Mouse (Mus musculus) neural tube, embryonic 14.5 days (tissue): ENCODE data around the gene Anapc7. TPM values are rescaled to one million over a fixed set of nuclear protein-coding genes. Genes with fewer than 3 reads are reported as not detected.
"Not testable (repeated sequence)": the region's sequence is repeated elsewhere in the genome, so short reads cannot be mapped to it uniquely, and the experiment has no call there.

Experiments used
- ATAC-seq: fragments of 200-750 bp; cut with Nextera tagmentation; 2 replicates; pipeline ENCODE4 v1.8.0; 2017; ENCODE audit warnings: low read depth, mild to moderate bottlenecking, moderate TSS enrichment, moderate library complexity
- H3K27ac ChIP-seq: fragments of 300-500 bp; sonication (generic); 2 replicates; pipeline ENCODE4 v1.5.1; 2014; ENCODE audit warnings: low read depth, mild to moderate bottlenecking, control low read depth, low read length, moderate library complexity, mixed read lengths
- H3K27me3 ChIP-seq: fragments of 300-500 bp; sonication (generic); 2 replicates; pipeline ENCODE4 v1.6.1; 2014; ENCODE audit warnings: low read length; ENCODE audit not compliant: control insufficient read depth, insufficient read depth
- H3K36me3 ChIP-seq: fragments of 300-500 bp; sonication (generic); 2 replicates; pipeline ENCODE4 v1.6.1; 2014; ENCODE audit warnings: low read length, mixed read lengths; ENCODE audit not compliant: control insufficient read depth, insufficient read depth
- H3K4me1 ChIP-seq: fragments of 300-500 bp; sonication (generic); 2 replicates; pipeline ENCODE4 v1.6.1; 2014; ENCODE audit warnings: low read length; ENCODE audit not compliant: control insufficient read depth, insufficient read depth
- H3K4me2 ChIP-seq: fragments of 300-500 bp; sonication (generic); 2 replicates; pipeline ENCODE4 v1.6.1; 2014; ENCODE audit warnings: mild to moderate bottlenecking, low read depth, low read length, control low read depth
- H3K4me3 ChIP-seq: fragments of 300-500 bp; sonication (generic); 2 replicates; pipeline ENCODE4 v1.5.1; 2014; ENCODE audit warnings: low read depth, low read length, control low read depth, mixed read lengths
- H3K9ac ChIP-seq: fragments of 300-500 bp; sonication (generic); replicated peaks from 2 replicates; pipeline ENCODE4 v1.6.1; 2014; ENCODE audit warnings: low read depth, mild to moderate bottlenecking, control low read depth, low read length, mixed read lengths
- H3K9me3 ChIP-seq: fragments of 300-500 bp; sonication (generic); 2 replicates; pipeline ENCODE4 v1.6.1; 2016; ENCODE audit warnings: low read length; ENCODE audit not compliant: control insufficient read depth
- WGBS: fragments of 180-500 bp; shearing (Covaris S2); extraction: QIAGEN DNeasy Blood & Tissue Kit; methylation state at CpG from one replicate; pipeline ENCODE4 v1.1.7; 2014; 5-methylcytosine and 5-hydroxymethylcytosine counted together
- polyA plus RNA-seq: library from polyadenylated mRNA; unstranded; fragments of >200 nt; fragmentation: Nextera tagmentation; extraction: Ambion mirVana; gene quantifications from 2 replicates; pipeline ENCODE4 v1.2.1, GENCODE M21; 2014

The Anapc7 gene
- polyA plus RNA-seq, 1 experiment from 2014 or later = 33.4 TPM

DNA sequence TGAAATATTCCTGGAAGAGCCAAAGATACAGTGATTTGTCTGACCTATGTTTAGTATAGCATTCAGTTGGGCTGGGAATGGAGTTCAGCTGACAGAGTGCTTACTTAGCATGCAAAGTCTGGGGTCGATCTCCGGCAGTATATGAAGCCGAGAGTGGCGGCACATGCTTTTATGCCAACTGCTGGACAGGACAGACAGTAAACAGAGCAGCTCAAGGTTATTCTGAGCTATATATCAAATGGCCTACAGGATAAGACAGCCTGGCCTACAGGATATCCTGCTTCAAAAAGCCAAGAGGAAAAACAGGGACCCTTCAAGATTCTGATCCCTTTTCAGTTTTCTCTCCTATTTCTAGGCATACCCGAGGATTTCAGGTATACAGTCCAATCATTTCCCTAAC lies 50.2 kb downstream of the Anapc7 start:
- Histone ChIP-seq H3K9ac (no peak overlapping the region), H3K4me1 (no peaks in the 10 kb centered on the region), H3K9me3 (no peaks in the 10 kb centered on the region), H3K27ac (no peak overlapping the region), H3K4me3 (no peak overlapping the region), H3K27me3 (no peaks in the 10 kb centered on the region), H3K4me2 (no peak overlapping the region), H3K36me3 (peaks cover 66% of the 10 kb centered on the region)
- ATAC-seq = no peak
- WGBS = 89% methylated on average over 5 of the region's 5 CpGs

- Histone ChIP-seq H3K4me2 (no peak overlapping the region), H3K9me3 (no peaks in the 10 kb centered on the region), H3K36me3 (peaks cover 34% of the 10 kb centered on the region), H3K4me3 (no peak overlapping the region), H3K9ac (no peak overlapping the region), H3K27ac (no peak overlapping the region), H3K27me3 (no peaks in the 10 kb centered on the region), H3K4me1 (no peaks in the 10 kb centered on the region)
- no peak for ATAC-seq
- whole genome bisulfite sequencing = 84% methylated on average over 4 of the region's 4 CpGs
Observed at GRCm38 (mm10) chr5:122474643-122475363, 53.3 kb downstream of the Anapc7 start.

DNA sequence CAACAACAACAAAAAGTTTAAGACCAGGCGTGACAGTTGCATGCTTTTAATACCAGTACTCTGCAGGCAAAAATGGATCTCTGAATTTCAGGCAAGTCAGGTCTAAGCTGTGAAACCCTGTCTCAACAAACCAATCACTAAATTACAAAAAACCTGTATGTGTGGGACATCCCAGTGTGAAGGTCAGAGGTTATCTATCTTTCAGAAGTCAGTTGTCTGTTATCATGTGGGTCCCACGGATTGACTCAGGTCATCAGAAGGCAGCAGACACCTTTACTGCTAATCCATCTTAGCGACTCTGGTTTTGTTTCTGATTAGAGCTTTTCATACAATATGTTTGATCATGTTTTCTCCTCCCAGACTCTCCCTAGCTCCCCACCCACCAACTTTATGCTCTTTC lies 54.6 kb downstream of the Anapc7 start:
- Histone ChIP-seq H3K4me1 (no peaks in the 10 kb centered on the region), H3K36me3 (peaks cover 30% of the 10 kb centered on the region), H3K27ac (no peak overlapping the region), H3K4me3 (no peak overlapping the region), H3K4me2 (no peak overlapping the region), H3K9ac (no peak overlapping the region), H3K27me3 (no peaks in the 10 kb centered on the region), H3K9me3 (no peaks in the 10 kb centered on the region)
- no peak for ATAC-seq
- WGBS = 83% methylated on average over 3 of the region's 3 CpGs

GRCm38 (mm10) chr5:122477492-122477891 lies 56.0 kb downstream of the Anapc7 start:
- 92% methylated on average over 3 of the region's 3 CpGs for WGBS
- Histone ChIP-seq H3K36me3 (peaks cover 32% of the 10 kb centered on the region), H3K4me2 (no peak overlapping the region), H3K9ac (no peak overlapping the region), H3K27me3 (no peaks in the 10 kb centered on the region), H3K4me3 (no peak overlapping the region), H3K9me3 (no peaks in the 10 kb centered on the region), H3K27ac (no peak overlapping the region), H3K4me1 (no peaks in the 10 kb centered on the region)
- no peak for ATAC-seq

DNA sequence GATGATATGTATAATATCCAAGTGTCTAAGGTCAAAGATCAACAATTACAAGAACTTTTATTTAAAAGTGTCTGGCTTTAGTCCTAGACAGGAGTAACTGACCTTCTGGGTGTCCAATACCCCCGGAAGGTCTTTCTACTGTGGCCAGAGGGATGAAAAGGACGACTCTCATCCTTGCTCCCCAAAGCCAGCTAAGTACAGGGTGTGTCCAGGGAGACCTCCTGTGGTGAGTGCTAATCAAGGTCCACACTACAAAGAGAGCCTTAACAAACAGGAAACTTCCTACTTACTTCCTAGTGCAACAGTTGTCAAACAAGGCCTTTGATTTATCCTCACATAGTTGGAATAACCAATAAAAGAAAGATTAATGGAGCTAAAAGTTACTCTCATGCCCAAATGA lies 57.6 kb downstream of the Anapc7 start:
- Histone ChIP-seq H3K27me3 (no peaks in the 10 kb centered on the region), H3K4me2 (no peak overlapping the region), H3K4me3 (no peak overlapping the region), H3K9ac (no peak overlapping the region), H3K27ac (no peak overlapping the region), H3K36me3 (peaks cover 36% of the 10 kb centered on the region; the same call in 1 of the 2 replicates), H3K9me3 (no peaks in the 10 kb centered on the region), H3K4me1 (no peaks in the 10 kb centered on the region)
- WGBS = 61% methylated on average over 2 of the region's 2 CpGs
- ATAC-seq = no peak

DNA sequence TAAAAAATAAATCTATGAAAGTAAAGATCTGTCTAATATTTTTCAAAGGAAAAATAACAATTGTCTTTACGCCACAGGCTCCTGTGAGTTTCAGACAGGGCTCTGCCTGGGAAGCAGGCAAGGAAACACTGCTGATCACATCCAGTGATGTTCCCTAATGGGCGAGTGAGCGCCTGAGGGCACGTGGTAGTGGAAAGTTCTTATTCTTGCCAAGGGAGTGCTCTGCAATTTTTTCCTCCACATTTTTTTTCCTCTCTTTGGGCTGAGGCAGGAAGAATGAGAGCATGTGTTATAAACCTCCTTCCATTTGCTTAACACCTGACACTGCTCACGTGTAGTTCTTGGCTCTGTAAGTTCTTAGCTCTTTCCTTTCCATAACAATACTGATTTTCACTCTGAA lies 60.4 kb downstream of the Anapc7 start:
- WGBS = 80% methylated on average over 5 of the region's 5 CpGs
- H3K4me3 ChIP-seq = no peak overlapping the region
- H3K27me3 ChIP-seq = no peaks in the 10 kb centered on the region
- no peaks in the 10 kb centered on the region for H3K9me3 ChIP-seq
- H3K4me1 ChIP-seq = no peaks in the 10 kb centered on the region
- H3K9ac ChIP-seq = no peak overlapping the region
- peaks cover 38% of the 10 kb centered on the region; the same call in 1 of the 2 replicates for H3K36me3 ChIP-seq
- no peak overlapping the region for H3K4me2 ChIP-seq
- ATAC-seq = no peak
- no peak overlapping the region for H3K27ac ChIP-seq

DNA sequence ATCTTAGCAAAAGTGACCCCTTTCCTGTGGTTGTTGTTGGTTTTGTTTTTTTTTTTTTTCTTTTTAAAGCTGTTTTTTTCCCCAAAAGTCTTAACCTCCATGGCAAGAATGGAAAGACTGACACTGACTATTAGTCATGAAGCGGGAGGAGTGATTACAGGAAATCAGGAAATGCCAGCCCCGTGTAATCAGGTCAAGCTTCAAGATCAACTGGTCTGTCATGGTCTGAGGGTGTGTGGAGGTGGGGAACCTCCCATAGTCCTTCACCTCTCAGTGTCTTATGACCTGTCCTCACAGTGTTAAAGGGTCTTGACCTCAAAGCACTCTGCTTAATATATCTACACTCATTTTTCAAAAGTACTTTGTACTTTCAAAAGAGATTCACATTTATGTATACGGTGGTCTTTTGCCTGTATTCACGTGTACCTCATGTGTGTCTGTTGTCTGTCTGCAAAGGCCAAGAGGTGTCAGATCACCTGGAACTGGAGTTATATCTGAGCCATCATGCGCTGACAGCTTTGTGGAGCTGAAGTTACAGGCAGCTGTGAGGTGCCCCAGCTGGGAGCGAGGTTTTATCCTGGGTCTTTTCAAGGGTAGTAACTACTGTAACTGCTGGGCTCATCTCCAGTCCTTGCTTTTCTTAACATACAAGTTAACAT lies 61.4 kb downstream of the Anapc7 start:
- Histone ChIP-seq H3K4me3 (no peak overlapping the region), H3K9me3 (no peaks in the 10 kb centered on the region), H3K36me3 (peaks cover 40% of the 10 kb centered on the region; the same call in 1 of the 2 replicates), H3K9ac (no peak overlapping the region), H3K4me2 (no peak overlapping the region), H3K27me3 (no peaks in the 10 kb centered on the region), H3K27ac (no peak overlapping the region), H3K4me1 (no peaks in the 10 kb centered on the region)
- ATAC-seq = no peak
- 89% methylated on average over 6 of the region's 6 CpGs for WGBS

- H3K27me3 ChIP-seq, H3K9me3 ChIP-seq, H3K4me1 ChIP-seq, H3K4me2 ChIP-seq, ATAC-seq, H3K27ac ChIP-seq, H3K4me3 ChIP-seq, H3K9ac ChIP-seq: not testable (repeated sequence)
- H3K36me3 ChIP-seq = peaks cover 56% of the 10 kb centered on the region
- WGBS = 77% methylated on average over 5 of the region's 5 CpGs
Observed at GRCm38 (mm10) chr5:122486243-122486642, 64.8 kb downstream of the Anapc7 start.

DNA sequence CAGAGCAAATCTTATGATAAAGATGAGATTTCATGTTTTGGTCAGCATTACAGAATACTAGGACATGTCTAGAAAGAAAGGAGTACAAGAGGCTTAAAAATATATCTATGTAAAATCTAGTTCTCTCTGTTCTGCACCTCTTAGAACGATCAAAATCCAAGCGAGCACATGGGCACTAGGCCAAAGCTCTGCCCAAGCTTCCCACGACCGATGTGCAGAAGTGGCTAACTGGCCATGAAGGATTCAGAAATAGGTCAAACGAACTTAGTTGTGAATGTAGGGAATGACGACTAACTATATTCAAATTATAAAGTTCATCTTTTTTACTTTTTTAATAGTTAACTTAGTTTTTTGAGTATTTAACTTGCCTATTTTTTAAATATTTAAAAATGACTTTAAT lies 66.3 kb downstream of the Anapc7 start:
- WGBS = 94% methylated on average over 6 of the region's 6 CpGs
- peaks cover 54% of the 10 kb centered on the region for H3K36me3 ChIP-seq
- ATAC-seq = no peak

More for the DNA sequence above, 66.3 kb downstream of the Anapc7 start:
- Histone ChIP-seq H3K27ac (no peak overlapping the region), H3K4me1 (no peaks in the 10 kb centered on the region), H3K9ac (no peak overlapping the region), H3K4me3 (no peak overlapping the region), H3K4me2 (no peak overlapping the region), H3K9me3 (no peaks in the 10 kb centered on the region), H3K27me3 (no peaks in the 10 kb centered on the region)
